Mouse (Mus musculus) heart, postnatal 10 days (tissue): Measurements from ENCODE around the gene Gm44805. TPM values are rescaled to one million over a fixed set of nuclear protein-coding genes. Genes with fewer than 3 reads are reported as not detected.

Source experiments
- DNase-seq, 2 experiments: peaks; one replicate each; pipeline ENCODE4 v3.0.0; 2021
- intact Hi-C: fragments of 180-260 bp; cut with DNase I; formaldehyde crosslinking; loops from one replicate; pipeline ENCODE4 v1.15.1; 2025
- total RNA-seq, 2 experiments: library from RNA; stranded (reverse); gene quantifications; 2 replicates each; pipeline ENCODE4 v1.2.3; 2021

Gene Gm44805
- not detected for total RNA-seq

DNA sequence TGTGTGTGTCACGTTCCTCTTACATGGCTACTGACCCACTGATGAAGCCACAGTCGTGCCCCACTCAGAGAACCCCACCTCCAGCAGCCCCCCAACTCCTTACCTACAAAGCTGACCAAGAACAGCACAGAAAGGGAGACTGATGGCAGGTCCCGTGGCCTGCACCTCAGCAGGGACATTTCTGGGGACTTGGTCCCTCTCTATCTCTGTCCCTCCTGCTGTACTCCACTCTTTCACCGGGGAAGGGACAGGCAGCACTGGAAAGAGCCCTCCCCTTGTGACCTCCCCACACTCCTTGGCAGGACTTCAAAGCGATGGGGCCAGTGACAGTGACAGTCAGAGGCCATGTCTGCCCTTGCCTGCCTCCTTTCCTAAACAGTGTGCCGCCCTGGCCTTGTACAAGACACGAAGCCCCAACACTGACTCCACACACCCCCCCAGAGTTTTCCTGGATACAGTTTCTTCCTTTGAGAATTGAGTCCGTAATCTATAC lies at the start of gene Gm44805, which contains the start of gene Apoc4:
Gene Gm44805, minus strand, starts transcription at position 222 of the 493 bp plus-strand sequence.
Gene Apoc4, minus strand, starts transcription at position 278 of the 493 bp plus-strand sequence.
- intact Hi-C loops = no loop called here

DNA sequence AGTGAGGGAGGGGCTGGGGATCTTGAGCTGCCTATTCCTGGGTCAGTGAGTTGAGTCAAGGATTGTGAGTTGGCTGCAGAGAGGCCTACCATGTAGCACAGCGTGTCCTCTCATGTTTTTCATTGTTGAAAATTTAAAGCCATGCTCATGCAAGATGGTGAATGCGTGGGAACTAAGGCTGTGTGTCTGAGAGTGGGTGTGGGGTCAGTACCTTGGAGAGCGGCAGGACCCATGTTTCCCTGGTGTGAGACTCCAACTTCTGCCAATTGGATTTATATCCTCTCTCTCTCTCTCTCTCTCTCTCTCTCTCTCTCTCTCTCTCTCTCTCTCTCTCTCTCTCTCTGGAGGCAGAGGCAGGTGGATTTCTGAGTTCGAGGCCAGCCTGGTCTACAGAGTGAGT lies 45.3 kb upstream of the Gm44805 start:
- intact Hi-C loops = no loop called here
- DNase-seq = no peak

More for the DNA sequence above, at the start of gene Gm44805, which contains the start of gene Apoc4:
- DNase-seq = no peak

DNA sequence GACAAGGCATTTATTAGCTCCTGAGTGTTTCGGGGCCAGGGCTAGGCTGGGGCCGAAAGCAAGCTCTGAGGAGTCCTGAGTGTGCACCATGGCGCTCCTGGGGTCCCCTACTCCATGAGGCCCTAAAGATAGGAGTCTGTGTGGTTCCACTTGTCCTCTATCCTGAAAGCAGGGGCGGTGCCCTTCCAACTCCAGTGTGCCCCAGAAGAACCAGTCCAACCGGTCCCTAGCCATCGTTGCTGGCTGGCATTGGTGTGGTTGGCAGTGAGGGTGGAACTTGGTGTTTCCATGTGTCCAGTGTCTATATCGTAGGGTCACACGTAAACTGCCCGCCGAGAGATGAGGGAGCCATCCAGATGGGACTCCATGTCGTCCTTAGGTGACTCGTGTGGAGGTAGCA lies 42.9 kb upstream of the Gm44805 start:
- DNase-seq = no peak
- intact Hi-C loops = loop anchor here (2.0 kb wide), 1 partner anchor 15 kb away; no protein-coding TSS in a partner anchor

DNA sequence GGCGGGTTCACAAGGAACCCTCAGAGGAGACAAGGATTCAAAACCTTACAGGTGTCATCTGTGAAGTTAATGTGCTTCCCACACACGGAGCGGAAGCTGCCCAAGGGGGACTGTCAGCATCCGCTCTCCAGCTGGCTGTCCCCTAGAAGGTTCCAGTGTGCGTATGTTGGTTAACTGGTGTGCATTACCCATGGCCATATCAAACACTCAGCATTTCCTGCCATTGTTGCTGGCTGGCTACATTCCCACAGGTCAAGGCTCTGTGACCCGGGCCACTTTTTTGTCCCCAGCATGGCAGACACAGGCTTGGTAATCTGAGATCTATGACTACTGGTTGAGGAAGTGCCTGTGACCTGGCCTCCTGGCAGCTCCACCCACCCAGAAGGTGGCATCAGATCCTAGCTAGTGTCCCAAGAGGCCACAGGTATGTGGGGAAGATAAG lies 41.6 kb upstream of the Gm44805 start:
- DNase-seq = peak; percentile 66 to 74
- intact Hi-C loops = no loop called here

DNA sequence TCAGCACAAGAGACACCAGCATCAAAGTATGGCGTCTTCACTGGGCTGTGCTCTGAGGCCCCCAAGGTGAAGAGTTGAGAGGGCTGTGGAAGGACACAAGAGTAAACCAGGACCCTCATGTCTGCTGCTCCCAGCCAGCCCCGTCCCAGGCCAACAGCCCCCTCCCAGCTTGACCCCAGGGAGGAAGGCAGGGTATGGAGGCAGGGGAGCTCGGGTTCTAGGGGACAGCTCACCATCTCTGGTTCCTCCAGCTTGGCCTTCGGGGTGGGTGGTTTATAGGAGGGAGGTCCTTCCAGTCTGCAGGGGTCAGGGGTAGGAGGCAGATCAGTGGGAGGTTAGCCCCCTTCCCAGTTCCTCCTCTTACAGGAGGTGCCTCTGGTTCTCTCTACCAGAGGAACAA lies 38.0 kb upstream of the Gm44805 start:
- intact Hi-C loops = no loop called here
- no peak for DNase-seq

DNA sequence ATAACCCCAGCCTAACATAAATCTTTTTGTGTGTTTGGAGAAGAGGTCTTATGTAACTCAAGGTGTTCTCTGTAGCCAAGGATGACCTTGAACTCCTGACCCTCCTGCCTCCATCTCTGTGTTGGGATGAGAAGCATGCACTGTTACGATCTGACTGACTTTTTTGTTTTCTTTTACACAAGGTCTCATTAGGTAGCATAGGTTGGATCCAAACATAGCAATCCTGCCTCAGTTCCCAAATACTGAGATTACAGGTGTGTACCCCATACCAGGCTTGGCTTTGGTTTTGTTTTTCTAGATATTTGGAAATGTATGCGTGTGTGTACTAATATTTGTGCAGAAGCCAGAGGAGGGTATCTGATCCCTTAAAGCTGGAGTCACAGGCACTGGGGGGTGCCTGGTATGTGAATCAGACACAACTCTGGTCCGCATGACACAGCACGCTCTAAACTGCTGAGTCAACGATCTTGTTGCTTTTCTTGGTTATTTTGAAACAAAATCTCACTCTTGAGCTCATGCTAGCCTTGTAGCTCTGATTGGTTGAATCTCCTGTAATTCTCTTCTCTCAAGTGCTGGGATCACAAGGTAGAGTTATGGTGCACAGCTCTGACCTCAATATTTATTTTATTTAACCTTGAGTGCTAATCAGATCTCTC lies 37.2 kb upstream of the Gm44805 start:
- intact Hi-C loops = no loop called here
- no peak for DNase-seq

DNA sequence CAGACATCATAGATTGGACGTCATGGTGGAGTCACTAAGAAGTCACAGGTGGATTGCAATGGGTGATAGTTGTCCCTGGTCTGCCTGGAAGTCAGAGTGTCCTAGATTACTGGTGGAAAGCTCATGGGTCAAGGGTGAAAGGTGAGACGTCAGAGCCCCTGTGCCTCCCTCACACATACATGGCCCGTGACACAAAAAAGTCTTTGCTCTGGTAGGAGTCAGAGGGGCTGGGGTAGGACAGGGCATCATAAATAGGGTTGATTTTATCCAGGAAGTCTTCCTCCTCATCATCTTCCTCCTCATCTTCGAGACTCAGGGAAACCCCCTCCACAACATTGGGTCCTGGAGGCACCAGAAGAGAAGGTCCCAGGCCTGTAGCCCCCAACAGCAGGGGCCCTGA lies 36.1 kb upstream of the Gm44805 start:
- DNase-seq = no peak
- intact Hi-C loops = loop anchor here (2.0 kb wide), 1 partner anchor 31 kb away; no protein-coding TSS in a partner anchor

DNA sequence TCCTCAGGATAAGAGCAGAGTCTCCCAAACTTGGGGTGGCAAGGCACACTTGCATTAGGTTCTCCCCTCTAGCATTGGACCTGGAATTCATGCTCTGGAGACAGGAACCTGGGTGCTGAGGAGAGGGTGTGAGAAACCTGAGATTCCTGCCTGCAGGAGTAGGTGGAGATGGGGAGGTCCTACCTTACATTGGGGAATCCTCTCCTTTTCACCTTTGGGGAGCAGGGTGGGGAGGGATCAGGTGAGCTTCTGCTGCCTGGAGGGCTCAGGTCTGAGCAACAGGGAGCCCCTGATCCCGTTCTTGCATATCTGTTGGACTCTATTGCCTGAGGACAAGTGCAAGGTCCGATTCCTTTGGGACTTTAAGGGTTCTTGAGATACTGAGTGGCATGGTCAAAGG lies 35.6 kb upstream of the Gm44805 start:
- intact Hi-C loops = loop anchor here (2.0 kb wide), 1 partner anchor 32 kb away; no protein-coding TSS in a partner anchor
- no peak for DNase-seq

DNA sequence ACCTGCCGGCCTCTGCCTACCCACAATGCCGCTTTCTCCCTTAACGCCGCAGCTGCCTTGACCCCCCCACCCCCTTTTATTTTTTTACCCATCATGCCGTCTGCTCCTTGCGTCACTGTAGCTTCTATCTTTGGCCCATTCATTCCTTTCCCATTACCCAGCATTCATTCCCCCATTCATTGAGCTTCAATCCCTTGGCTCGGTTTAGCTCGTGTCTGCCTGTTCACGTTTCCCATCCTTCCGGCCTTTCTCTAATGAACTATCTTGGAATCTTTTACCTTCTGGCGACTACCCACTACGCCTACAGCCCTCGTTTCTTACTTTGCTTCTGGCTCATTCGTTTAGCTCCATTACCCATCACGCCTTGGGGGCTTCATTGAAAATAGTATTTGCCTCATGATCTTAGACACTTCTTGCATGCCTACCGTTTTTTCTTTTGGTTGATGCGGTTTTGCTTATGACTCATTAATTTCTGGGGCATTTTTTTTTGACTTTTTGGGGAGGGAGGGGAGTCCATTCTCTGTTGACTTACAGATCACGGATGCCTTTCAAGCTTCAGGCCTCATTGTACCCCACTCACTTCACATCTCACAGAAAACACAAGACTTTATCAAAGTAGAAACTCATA lies 34.9 kb upstream of the Gm44805 start:
- DNase-seq = no peak
- intact Hi-C loops = loop anchor here (2.0 kb wide), 1 partner anchor 33 kb away; no protein-coding TSS in a partner anchor

DNA sequence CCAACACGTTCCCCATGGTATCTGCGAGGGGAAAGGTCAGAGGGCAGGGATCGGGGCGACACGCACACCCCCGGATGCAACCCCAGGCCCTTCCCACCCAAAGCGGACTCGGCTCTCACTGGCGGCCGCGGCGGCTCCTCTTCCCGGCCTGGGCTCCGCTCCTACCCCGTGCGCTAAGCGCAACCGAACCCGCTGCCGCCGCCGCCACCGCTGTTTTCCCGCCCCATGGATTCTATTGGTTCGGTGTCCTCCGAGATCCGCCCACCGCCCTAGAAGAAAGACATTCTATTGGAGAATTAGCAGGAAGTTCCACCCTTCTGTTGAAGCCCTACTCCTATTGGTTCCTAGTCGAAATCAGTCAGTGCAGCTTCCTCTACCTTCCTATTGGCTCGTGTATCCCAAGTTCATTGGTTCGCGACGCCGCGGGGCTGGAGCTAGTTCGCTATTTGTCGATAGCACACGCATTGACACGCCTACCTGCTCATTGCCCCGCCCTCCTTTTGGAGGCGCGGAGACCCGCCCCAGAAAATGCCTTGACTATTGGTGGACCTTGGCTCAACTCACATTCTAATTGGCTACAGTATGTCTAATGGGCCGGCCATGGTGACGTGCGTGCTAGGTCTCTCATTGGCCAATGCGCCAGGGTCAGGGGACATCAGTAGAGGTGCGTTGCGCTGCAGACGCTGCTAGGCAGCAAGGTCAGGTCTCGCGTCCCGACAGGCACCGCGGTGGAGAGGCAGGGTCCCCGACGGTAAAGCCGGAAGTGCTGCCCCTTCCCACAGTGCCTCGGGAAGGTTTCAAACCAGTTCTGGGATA lies 34.2 kb upstream of the Gm44805 start, which contains the start of gene Tomm40:
Gene Tomm40, minus strand, starts transcription at position 200 of the 816 bp plus-strand sequence.
- intact Hi-C loops = loop anchor here (2.0 kb wide), 1 partner anchor 33 kb away; no protein-coding TSS in a partner anchor
- peak; percentile 99 to 100 for DNase-seq

DNA sequence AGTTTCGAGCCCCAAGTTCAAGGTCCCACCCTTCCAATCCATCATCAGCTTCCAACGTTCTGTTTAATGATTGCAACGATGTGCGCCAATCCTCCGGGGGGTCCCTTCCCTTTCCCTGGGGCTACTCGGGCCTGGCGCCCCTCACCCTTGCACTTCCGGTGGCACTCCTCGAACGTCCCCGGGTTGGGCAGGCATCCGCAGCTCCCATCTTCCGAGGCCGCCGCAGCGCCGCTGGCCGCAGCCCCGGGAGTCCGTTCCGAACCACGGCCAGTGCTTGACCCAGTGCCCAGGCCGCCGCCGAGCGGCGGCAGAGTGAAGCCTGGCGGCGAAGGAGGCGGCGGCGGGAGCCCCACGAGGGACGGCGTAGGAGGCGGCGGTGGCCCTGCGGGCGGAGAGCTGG lies 33.6 kb upstream of the Gm44805 start:
- intact Hi-C loops = no loop called here
- no peak for DNase-seq

DNA sequence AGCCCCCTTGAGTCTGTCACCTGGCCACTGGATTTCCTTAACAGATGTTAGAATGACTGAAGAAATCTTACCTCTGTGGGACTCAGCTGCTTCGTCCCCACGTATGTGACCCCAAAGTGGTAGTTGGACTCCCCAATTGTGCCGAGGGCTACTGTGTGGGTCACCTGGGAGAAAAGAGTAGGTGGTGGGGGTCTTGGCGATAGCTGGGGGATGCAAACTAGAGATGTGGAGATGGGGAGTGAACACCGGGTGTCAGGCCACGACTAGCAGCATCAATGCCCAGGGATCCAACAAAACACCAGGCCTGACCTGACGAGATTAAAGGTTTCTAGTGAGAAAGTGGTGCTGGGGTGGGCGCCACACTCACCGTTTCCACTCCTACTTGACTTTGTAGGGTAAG lies 32.4 kb upstream of the Gm44805 start:
- intact Hi-C loops = loop anchor here (1.0 kb wide), 1 partner anchor 44 kb away; no protein-coding TSS in a partner anchor
- DNase-seq = no peak

DNA sequence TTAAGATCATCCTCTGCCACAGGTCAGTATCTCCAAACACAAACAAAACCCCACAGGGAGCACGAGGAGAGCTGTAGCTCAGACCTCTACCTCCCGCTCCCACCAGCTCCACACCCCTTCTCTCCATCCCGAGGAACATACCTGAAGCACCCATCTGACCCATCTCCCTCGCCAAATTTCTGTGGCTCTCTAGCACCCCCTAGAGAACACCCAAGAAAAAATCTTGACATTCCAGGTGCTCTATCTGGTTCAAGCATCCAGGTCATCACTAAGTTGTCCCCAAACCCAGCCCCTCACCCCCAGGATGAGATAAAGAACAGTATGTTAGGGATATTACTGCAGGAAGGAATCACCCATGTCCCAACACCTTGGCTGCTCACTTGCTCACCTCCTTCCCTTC lies 32.0 kb upstream of the Gm44805 start:
- DNase-seq = peak in 1 of 2 experiments; percentile 48
- intact Hi-C loops = loop anchor here (1.0 kb wide), 1 partner anchor 44 kb away; no protein-coding TSS in a partner anchor

DNA sequence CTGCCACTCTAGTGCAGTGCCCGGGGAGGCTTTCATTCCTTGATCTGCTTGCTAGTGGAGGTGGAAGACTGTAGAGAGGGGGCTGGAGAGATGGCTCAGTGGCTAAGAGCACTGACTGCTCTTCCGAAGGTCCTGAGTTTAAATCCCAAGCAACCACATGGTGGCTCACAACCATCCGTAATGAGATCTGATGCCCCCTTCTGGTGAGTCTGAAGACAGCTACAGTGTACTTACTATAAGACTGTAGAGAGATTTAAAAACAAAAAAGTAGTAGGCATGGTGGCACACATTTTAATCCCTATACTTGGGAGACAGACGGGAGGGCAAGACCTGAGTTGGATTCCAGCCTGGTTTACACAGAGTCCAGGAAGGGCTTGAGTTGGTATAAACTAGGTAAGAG lies 31.2 kb upstream of the Gm44805 start:
- intact Hi-C loops = no loop called here
- no peak for DNase-seq

DNA sequence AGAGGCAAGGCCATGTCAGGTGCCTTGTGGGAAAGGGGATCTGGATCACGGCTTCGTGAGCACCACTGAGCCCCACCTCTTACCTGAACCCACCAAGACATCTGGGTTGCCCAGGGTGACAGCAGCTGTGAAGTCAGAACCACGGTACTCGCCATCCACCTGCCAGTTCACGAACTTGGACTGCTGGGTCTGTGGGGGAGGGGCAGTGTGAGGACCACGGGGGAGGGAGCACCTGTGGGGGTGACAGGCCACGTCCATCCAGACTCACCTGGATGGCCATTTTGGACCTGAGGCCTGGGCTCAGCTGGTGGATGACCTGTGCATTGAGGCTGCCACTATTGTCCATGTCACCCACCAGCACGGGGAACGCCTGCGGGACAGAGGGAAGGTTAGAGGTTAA lies 29.4 kb upstream of the Gm44805 start:
- intact Hi-C loops = no loop called here
- DNase-seq = no peak

DNA sequence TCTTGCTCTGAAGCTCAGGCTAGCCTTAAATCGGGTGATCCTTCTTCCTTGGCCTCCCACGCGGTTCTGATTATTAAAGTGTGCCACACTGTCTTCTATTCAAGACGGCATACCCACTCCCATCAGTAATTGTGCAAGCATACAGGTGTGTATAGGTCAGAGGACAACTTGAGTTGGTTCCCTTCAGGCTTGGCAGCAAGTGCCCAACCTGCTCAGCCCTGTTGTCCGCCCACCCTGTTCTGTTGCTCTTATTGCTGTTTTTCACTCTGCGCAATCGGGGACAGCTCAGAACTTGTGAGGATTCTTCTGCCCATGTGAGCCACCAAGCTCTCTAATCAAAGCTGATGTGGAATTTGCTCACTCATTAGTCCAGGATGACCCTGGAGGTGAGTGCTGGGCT lies 24.0 kb upstream of the Gm44805 start:
- intact Hi-C loops = no loop called here
- no peak for DNase-seq

DNA sequence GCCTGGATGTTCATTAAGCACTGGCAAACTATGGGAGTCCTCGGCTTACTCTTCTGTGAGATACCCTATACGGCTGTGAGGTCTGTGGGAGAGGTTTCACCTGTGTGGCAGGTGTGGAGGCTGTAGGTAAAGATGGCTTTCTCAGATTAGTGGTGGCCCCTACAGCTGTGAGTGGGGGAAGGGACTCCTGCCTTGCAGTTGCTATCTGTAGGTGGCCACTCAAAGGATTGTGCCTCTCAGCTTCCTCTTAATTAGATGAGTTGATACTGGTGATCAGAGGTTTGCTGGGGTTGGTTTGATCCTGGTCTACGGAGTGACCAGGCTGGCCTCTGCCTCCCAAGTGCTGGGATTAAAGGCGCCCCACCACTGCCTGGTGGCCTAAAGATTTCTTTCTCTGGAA lies 23.3 kb upstream of the Gm44805 start:
- intact Hi-C loops = no loop called here
- no peak for DNase-seq

DNA sequence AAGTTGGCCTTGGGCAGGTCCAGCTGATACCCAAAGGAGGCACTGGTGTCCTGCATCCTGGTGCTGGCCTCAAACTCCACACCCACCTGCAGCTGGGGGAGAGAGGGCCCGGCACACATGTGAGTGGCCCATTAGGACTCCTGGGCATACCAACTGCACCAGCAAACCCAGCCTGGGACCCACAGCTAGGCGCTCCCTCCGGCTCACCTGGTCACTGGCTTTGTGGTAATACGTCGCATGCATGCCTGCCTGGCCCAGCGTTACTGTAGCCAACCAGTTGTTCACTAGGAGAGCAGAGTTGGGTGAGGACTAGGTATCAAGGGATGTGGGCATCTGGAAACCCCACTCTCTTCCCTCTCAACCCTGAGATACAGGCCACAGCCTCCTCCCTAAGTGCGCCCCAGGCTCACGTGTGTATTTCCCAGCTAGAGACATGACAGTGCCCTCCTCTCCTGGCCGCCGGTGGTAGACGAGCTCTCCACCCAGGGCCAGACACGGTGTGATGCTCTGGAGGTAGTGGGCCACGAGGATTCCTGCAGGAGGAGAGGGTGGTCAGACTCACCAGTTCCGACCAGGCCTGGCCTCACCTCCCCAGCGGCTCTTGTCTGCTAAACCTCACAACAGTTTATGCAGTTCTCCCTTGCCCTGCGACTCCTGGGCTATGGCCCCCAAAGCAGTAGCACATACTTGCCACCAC lies 21.8 kb upstream of the Gm44805 start:
- intact Hi-C loops = no loop called here
- DNase-seq = no peak

DNA sequence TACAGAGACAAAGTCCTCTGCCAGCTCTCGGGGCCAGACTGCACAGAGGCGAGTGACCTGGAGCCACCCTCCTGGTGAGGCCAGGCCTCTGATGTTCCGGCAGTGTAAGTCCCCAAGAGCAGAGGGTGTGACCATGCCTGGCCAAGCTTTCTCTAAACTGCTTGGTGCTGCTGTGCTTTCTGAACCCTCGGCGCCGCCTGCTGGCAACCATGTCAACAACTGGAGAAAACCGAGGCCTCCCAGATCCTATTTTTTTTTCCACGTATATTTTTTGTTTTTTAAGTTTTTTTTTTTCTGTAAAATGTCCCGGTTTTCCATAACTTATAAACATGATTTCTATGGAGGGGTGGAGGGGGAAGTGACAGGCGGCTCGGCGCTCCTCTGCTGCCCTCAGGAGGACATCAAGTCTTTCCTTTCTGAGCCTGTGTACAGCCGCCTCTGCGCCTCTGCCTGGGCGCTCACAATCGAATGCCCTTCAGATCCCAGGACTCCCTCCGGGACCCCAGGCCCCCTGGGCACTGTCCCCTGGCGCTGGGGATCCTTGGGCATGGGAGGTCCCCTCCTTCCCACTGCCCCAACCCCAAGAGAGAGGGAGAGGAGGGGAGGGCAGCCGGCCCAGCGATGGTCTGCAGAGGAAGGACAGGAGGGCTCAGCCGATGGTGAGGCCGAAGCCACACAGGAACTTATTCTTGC lies 20.0 kb upstream of the Gm44805 start:
- intact Hi-C loops = loop anchor here (1.0 kb wide), 1 partner anchor 32 kb away; no protein-coding TSS in a partner anchor
- DNase-seq = peak; percentile 85 to 89
